Mouse (Mus musculus): ENCODE results near the gene Sgpp1. TPM values are rescaled to one million over a fixed set of nuclear protein-coding genes. Genes with fewer than 3 reads are reported as not detected.
"Not testable (repeated sequence)": the region's sequence is repeated elsewhere in the genome, so short reads cannot be mapped to it uniquely, and the experiment has no call there.

Gene Sgpp1
- polyA plus RNA-seq, 1 experiment from 2014 or later: 13.4 TPM

DNA sequence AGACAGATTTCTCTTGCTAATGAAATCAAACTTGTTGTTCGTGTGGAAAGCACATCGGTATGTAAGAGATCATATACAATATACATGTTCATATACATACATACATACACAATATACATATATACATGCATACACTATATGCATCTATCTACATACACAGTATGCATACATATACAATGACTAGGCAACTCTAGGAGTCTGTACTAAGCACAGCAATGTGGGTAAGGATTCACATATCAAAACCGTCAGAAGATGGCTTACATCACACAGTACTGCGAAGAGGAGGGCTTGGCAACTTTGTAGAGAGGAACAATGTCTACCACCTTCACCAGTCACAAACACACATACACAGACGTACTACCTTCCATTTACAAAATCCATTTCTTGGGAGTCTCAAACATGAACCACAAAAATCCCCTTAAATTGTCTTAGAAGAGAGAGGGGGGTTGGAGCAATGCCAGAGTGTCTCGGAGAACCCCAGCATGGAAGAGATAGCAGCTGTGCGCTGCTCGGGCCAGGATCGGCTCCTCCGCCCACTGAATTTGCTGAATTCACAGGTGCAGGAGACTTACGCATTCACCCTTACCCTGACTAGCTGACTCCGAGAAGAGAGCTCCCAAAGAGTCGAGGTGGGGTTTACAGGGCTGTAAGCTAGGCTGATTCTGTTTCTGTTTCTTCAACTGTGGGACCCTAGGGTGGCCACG lies 10.8 kb downstream of the Sgpp1 start:
- H3K4me3 ChIP-seq (ENCODE audit: low read length): no peak overlapping the region
- no peaks in the 10 kb centered on the region for H3K9me3 ChIP-seq (ENCODE audit: control insufficient read depth, low read length)
- no peaks in the 10 kb centered on the region for H3K27me3 ChIP-seq (ENCODE audit: control insufficient read depth, insufficient read depth, low read depth, low read length)
- H3K9ac ChIP-seq (ENCODE audit: low read length): no peak overlapping the region
- H3K36me3 ChIP-seq (ENCODE audit: control insufficient read depth, insufficient read depth, low read length): peaks cover 2% of the 10 kb centered on the region; the same call in 1 of the 2 replicates
- ATAC-seq (ENCODE audit: low read depth): no peak
- no peak overlapping the region for H3K4me2 ChIP-seq (ENCODE audit: low read depth, low read length)
- WGBS: 87% methylated on average over 14 of the region's 14 CpGs
- H3K27ac ChIP-seq (ENCODE audit: low read length): no peak overlapping the region
- H3K4me1 ChIP-seq (replicated peaks; ENCODE audit: control insufficient read depth, insufficient read depth, low read length): no peaks in the 10 kb centered on the region

- H3K4me1 ChIP-seq (replicated peaks; ENCODE audit: control insufficient read depth, insufficient read depth, low read length): no peaks in the 10 kb centered on the region
- peaks cover 2% of the 10 kb centered on the region; the same call in 1 of the 2 replicates for H3K36me3 ChIP-seq (ENCODE audit: control insufficient read depth, insufficient read depth, low read length)
- no peaks in the 10 kb centered on the region for H3K27me3 ChIP-seq (ENCODE audit: control insufficient read depth, insufficient read depth, low read depth, low read length)
- no peak overlapping the region for H3K27ac ChIP-seq (ENCODE audit: low read length)
- no peaks in the 10 kb centered on the region for H3K9me3 ChIP-seq (ENCODE audit: control insufficient read depth, low read length)
- H3K9ac ChIP-seq (ENCODE audit: low read length): no peak overlapping the region
- ATAC-seq (ENCODE audit: low read depth): no peak
- no peak overlapping the region for H3K4me3 ChIP-seq (ENCODE audit: low read length)
- no peak overlapping the region for H3K4me2 ChIP-seq (ENCODE audit: low read depth, low read length)
- 78% methylated on average over 11 of the region's 11 CpGs for WGBS
These were observed 11.6 kb downstream of the Sgpp1 start for GRCm38 (mm10) chr12:75723839-75724463.

DNA sequence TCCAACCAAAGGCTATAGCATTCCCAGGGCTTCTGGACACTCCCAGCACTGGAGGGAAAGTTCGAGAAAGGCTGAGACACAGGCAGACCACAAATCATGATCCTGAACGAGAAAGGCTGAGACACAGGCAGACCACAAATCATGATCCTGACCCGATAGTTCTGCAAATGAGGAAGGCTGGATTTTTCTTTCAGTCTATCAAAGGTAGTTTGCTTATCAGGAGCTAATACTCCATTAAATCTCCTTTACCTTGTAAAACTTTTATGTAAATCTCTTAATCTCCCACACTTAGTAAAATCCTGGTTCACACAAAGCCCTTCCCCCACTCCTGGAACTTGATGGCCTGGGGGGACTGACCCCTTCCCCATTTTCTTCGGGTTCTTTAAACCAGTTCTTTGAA lies 13.6 kb downstream of the Sgpp1 start:
- Histone ChIP-seq H3K9me3 (ENCODE audit: control insufficient read depth, low read length) (no peaks in the 10 kb centered on the region), H3K36me3 (ENCODE audit: control insufficient read depth, insufficient read depth, low read length) (no peaks in the 10 kb centered on the region), H3K27me3 (ENCODE audit: control insufficient read depth, insufficient read depth, low read depth, low read length) (no peaks in the 10 kb centered on the region), H3K4me3 (ENCODE audit: low read length) (no peak overlapping the region), H3K9ac (ENCODE audit: low read length) (no peak overlapping the region), H3K4me1 (replicated peaks; ENCODE audit: control insufficient read depth, insufficient read depth, low read length) (no peaks in the 10 kb centered on the region), H3K27ac (ENCODE audit: low read length) (no peak overlapping the region), H3K4me2 (ENCODE audit: low read depth, low read length) (no peak overlapping the region)
- ATAC-seq (ENCODE audit: low read depth): no peak
- 32% methylated on average over 4 of the region's 4 CpGs for WGBS

DNA sequence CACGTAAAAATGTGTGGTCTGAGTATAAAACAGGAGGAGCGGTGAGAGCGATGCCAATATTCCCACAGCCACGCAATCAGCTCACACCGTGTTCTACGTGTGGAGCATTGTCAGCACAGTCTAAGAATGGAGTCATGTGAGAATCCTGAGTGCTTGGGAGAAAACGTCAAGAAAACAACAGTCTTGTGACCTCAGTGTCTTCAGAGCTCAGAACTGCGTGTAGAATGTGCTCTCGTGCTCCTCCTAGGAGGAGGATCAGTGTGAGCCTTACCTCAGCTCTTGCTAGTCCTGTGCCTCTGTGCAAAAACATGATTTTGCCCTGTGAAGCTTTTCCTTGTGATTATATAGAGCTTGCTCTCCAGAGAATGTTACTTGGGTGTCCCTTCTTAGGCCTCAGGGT lies 14.5 kb downstream of the Sgpp1 start:
- 57% methylated on average over 9 of the region's 9 CpGs for WGBS
- no peaks in the 10 kb centered on the region for H3K4me1 ChIP-seq (replicated peaks; ENCODE audit: control insufficient read depth, insufficient read depth, low read length)
- no peak for ATAC-seq (ENCODE audit: low read depth)
- no peaks in the 10 kb centered on the region for H3K27me3 ChIP-seq (ENCODE audit: control insufficient read depth, insufficient read depth, low read depth, low read length)
- no peak overlapping the region for H3K27ac ChIP-seq (ENCODE audit: low read length)
- no peaks in the 10 kb centered on the region for H3K9me3 ChIP-seq (ENCODE audit: control insufficient read depth, low read length)
- H3K36me3 ChIP-seq (ENCODE audit: control insufficient read depth, insufficient read depth, low read length): no peaks in the 10 kb centered on the region
- no peak overlapping the region for H3K9ac ChIP-seq (ENCODE audit: low read length)
- no peak overlapping the region for H3K4me3 ChIP-seq (ENCODE audit: low read length)
- no peak overlapping the region for H3K4me2 ChIP-seq (ENCODE audit: low read depth, low read length)

DNA sequence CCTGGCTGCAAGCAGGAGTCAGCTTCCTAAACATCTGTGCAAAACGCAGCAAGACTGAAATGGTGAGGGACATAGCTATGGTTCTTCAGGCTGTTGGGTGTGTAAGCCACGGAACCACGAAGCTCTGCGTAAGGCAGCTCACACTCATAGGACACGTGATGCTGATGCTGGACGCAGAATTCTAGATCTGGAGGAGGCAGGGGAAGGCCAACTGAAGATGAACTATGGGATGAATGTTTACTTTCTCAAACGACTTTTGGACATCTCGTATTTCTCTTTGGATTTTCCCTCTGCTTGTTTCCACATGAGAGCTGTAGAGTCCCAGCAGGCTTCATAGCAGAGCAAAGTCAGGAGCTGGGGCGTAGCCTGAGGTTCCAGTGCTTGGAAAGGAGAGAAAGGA lies 21.9 kb downstream of the Sgpp1 start:
- Histone ChIP-seq H3K27me3 (ENCODE audit: control insufficient read depth, insufficient read depth, low read depth, low read length) (no peaks in the 10 kb centered on the region), H3K27ac (ENCODE audit: low read length) (no peak overlapping the region), H3K36me3 (ENCODE audit: control insufficient read depth, insufficient read depth, low read length) (no peaks in the 10 kb centered on the region), H3K4me2 (ENCODE audit: low read depth, low read length) (no peak overlapping the region), H3K4me3 (ENCODE audit: low read length) (no peak overlapping the region), H3K4me1 (replicated peaks; ENCODE audit: control insufficient read depth, insufficient read depth, low read length) (no peaks in the 10 kb centered on the region), H3K9me3 (ENCODE audit: control insufficient read depth, low read length) (no peaks in the 10 kb centered on the region), H3K9ac (ENCODE audit: low read length) (no peak overlapping the region)
- no peak for ATAC-seq (ENCODE audit: low read depth)
- 60% methylated on average over 9 of the region's 9 CpGs for WGBS

GRCm38 (mm10) chr12:75712905-75713304 lies 22.6 kb downstream of the Sgpp1 start:
- WGBS: 91% methylated on average over 7 of the region's 7 CpGs
- H3K27me3 ChIP-seq (ENCODE audit: control insufficient read depth, insufficient read depth, low read depth, low read length); H3K9me3 ChIP-seq (ENCODE audit: control insufficient read depth, low read length); H3K9ac ChIP-seq (ENCODE audit: low read length); H3K27ac ChIP-seq (ENCODE audit: low read length); H3K36me3 ChIP-seq (ENCODE audit: control insufficient read depth, insufficient read depth, low read length); H3K4me1 ChIP-seq (replicated peaks; ENCODE audit: control insufficient read depth, insufficient read depth, low read length); H3K4me3 ChIP-seq (ENCODE audit: low read length); H3K4me2 ChIP-seq (ENCODE audit: low read depth, low read length); ATAC-seq (ENCODE audit: low read depth): not testable (repeated sequence)

- H3K9me3 ChIP-seq (ENCODE audit: control insufficient read depth, low read length): no peaks in the 10 kb centered on the region
- no peak overlapping the region for H3K27ac ChIP-seq (ENCODE audit: low read length)
- H3K4me1 ChIP-seq (replicated peaks; ENCODE audit: control insufficient read depth, insufficient read depth, low read length): no peaks in the 10 kb centered on the region
- no peak for ATAC-seq (ENCODE audit: low read depth)
- H3K36me3 ChIP-seq (ENCODE audit: control insufficient read depth, insufficient read depth, low read length): no peaks in the 10 kb centered on the region
- H3K4me2 ChIP-seq (ENCODE audit: low read depth, low read length): no peak overlapping the region
- 86% methylated on average over 9 of the region's 9 CpGs for WGBS
- no peak overlapping the region for H3K9ac ChIP-seq (ENCODE audit: low read length)
- no peaks in the 10 kb centered on the region for H3K27me3 ChIP-seq (ENCODE audit: control insufficient read depth, insufficient read depth, low read depth, low read length)
- H3K4me3 ChIP-seq (ENCODE audit: low read length): no peak overlapping the region
These were observed 24.7 kb downstream of the Sgpp1 start for GRCm38 (mm10) chr12:75710596-75711376.

DNA sequence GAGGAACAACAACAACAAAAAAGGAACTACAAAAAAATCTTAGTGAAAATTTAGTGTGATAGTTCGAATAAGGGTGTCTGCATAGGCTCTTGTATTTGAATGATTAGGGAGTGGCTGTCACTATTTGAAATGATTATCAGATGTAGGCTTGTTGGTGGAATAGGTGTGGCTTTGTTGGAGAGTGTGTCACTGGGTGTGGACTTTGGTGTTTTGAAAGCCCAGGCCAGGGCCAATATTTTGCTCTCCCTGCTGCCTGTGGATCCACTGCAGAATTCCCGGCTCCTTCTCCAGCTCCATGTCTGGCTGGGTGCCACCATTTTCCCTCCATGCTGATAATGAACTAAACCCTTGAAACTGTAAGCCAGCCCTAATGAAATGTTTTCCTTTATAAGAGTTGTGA lies 26.0 kb downstream of the Sgpp1 start:
- Histone ChIP-seq H3K4me3 (ENCODE audit: low read length) (no peak overlapping the region), H3K36me3 (ENCODE audit: control insufficient read depth, insufficient read depth, low read length) (no peaks in the 10 kb centered on the region)
- WGBS: 73% methylated on average over 2 of the region's 2 CpGs

DNA sequence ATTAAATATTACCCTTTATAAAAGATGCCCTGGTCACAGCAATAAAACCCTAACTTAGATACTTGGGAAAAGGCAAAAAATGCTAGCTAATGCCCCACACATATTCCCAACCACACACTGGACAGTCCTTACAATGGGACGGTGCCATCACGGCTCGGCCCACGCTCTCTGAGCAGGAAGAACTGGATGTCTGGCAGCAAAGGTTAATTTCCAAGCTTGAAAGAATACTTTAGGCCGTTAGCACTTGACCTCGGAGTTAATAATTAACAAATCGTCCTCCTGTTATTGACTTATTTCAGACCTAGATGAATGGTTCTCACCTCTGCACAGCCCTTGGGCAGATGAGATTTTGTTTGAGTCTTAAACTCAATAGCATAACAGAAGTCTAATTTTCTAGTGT lies 28.9 kb downstream of the Sgpp1 start:
- Histone ChIP-seq H3K4me3 (ENCODE audit: low read length) (no peak overlapping the region), H3K27ac (ENCODE audit: low read length) (no peak overlapping the region), H3K9me3 (ENCODE audit: control insufficient read depth, low read length) (no peaks in the 10 kb centered on the region), H3K4me2 (ENCODE audit: low read depth, low read length) (no peak overlapping the region), H3K4me1 (replicated peaks; ENCODE audit: control insufficient read depth, insufficient read depth, low read length) (peaks cover 5% of the 10 kb centered on the region; the same call in 1 of the 2 replicates), H3K36me3 (ENCODE audit: control insufficient read depth, insufficient read depth, low read length) (no peaks in the 10 kb centered on the region), H3K9ac (ENCODE audit: low read length) (no peak overlapping the region), H3K27me3 (ENCODE audit: control insufficient read depth, insufficient read depth, low read depth, low read length) (no peaks in the 10 kb centered on the region)
- WGBS: 53% methylated on average over 7 of the region's 7 CpGs
- no peak for ATAC-seq (ENCODE audit: low read depth)

More for the DNA sequence above, 26.0 kb downstream of the Sgpp1 start:
- Histone ChIP-seq H3K4me1 (replicated peaks; ENCODE audit: control insufficient read depth, insufficient read depth, low read length) (no peaks in the 10 kb centered on the region), H3K27ac (ENCODE audit: low read length) (no peak overlapping the region), H3K9ac (ENCODE audit: low read length) (no peak overlapping the region), H3K9me3 (ENCODE audit: control insufficient read depth, low read length) (no peaks in the 10 kb centered on the region), H3K4me2 (ENCODE audit: low read depth, low read length) (no peak overlapping the region), H3K27me3 (ENCODE audit: control insufficient read depth, insufficient read depth, low read depth, low read length) (no peaks in the 10 kb centered on the region)
- ATAC-seq (ENCODE audit: low read depth): no peak

All from lung, embryonic 16.5 days (tissue).